Mouse (Mus musculus): ENCODE measurements around the gene Slc37a1. TPM values are rescaled to one million over a fixed set of nuclear protein-coding genes. Genes with fewer than 3 reads are reported as not detected.

Gene Slc37a1
- polyA plus RNA-seq, 1 experiment from 2014 or later = 3.3 TPM

DNA sequence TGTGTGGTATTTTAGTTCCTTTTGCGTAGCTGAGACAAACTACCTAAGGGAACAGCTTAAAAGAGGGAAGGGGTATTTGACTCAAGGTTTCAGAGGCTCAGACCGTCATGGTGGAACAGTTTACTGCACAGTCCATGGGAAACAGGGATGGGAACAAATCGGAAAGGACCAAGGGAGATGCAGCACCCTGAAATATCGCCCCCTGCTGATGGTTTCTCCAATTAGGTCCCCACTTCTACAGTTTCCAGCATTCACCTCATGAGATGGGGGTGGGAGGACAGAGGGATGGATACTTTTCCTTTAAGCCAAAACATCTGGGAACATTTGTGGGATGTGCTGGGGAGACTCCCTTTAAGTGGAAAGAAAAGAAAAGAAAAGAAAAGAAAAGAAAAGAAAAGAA is 26.8 kb upstream of the Slc37a1 start:
- H3K4me2 ChIP-seq = no peak overlapping the region
- 72% methylated on average over 4 of the region's 4 CpGs for WGBS

GRCm38 (mm10) chr17:31260430-31260829 is 26.2 kb upstream of the Slc37a1 start:
- Histone ChIP-seq H3K4me3 (no peak overlapping the region), H3K9me3 (no peaks in the 10 kb centered on the region), H3K27ac (no peak overlapping the region), H3K27me3 (no peaks in the 10 kb centered on the region), H3K9ac (no peak overlapping the region), H3K36me3 (no peaks in the 10 kb centered on the region), H3K4me2 (no peak overlapping the region), H3K4me1 (0 out of 2 replicates have a peak, but pooled peaks cover 2% of the 10 kb centered on the region)
- no peak for ATAC-seq (ENCODE audit: insufficient number of reproducible peaks, low FRiP score, low TSS enrichment, low read depth)
- WGBS = 71% methylated on average over 7 of the region's 7 CpGs

More for the DNA sequence above, 26.8 kb upstream of the Slc37a1 start:
- H3K9me3 ChIP-seq = no peaks in the 10 kb centered on the region
- 0 out of 2 replicates have a peak, but pooled peaks cover 1% of the 10 kb centered on the region for H3K4me1 ChIP-seq
- no peak overlapping the region for H3K4me3 ChIP-seq
- H3K27me3 ChIP-seq = no peaks in the 10 kb centered on the region
- no peak overlapping the region for H3K9ac ChIP-seq
- ATAC-seq (ENCODE audit: insufficient number of reproducible peaks, low FRiP score, low TSS enrichment, low read depth) = no peak
- no peak overlapping the region for H3K27ac ChIP-seq
- no peaks in the 10 kb centered on the region for H3K36me3 ChIP-seq

DNA sequence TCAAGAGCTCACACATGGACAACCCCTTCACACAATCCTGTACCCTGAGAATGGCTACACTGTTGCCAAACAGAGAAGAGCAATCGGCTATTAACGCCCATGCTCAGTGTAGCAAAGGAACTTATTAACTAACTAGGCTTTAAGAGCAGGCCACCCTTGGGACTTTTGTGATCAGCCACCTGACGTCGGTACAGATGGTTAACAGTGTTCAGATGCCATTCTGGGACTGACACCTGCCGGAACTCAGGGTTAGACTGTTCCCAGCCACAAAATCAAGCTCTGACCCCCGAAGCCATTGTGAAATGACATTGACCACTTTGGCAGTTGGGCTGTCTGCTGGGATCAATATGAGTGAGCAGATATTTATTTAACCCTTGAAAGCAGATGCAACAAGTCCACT is 25.2 kb upstream of the Slc37a1 start:
- H3K27ac ChIP-seq = no peak overlapping the region
- no peaks in the 10 kb centered on the region for H3K36me3 ChIP-seq
- H3K9ac ChIP-seq = no peak overlapping the region
- H3K4me2 ChIP-seq = no peak overlapping the region
- no peak overlapping the region for H3K4me3 ChIP-seq
- no peaks in the 10 kb centered on the region for H3K27me3 ChIP-seq
- 0 out of 2 replicates have a peak, but pooled peaks cover 2% of the 10 kb centered on the region for H3K4me1 ChIP-seq
- no peak for ATAC-seq (ENCODE audit: insufficient number of reproducible peaks, low FRiP score, low TSS enrichment, low read depth)
- no peaks in the 10 kb centered on the region for H3K9me3 ChIP-seq
- 74% methylated on average over 6 of the region's 6 CpGs for WGBS

DNA sequence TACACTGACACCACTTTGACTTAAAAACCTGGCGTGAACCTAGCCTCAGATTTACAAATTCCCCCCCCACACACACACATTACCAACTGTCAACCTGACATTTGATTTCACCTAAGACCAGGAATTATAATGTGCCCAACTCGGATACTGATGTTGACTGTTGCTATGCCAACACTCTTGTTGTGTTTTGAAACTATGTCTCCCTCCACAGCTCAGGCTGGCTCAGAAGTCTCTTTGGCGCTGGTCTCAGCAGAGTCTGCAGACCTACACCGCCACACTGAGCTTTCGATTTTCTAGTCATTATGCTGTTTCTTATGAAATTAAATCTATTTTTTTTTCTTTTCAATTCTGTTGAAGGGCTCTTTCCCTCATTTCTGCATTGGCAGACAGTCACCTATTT is 23.9 kb upstream of the Slc37a1 start:
- no peak for ATAC-seq (ENCODE audit: insufficient number of reproducible peaks, low FRiP score, low TSS enrichment, low read depth)
- 69% methylated on average over 5 of the region's 5 CpGs for WGBS
- Histone ChIP-seq H3K27me3 (no peaks in the 10 kb centered on the region), H3K4me3 (no peak overlapping the region), H3K4me2 (no peak overlapping the region), H3K9ac (no peak overlapping the region), H3K4me1 (0 out of 2 replicates have a peak, but pooled peaks cover 2% of the 10 kb centered on the region), H3K27ac (no peak overlapping the region), H3K36me3 (no peaks in the 10 kb centered on the region), H3K9me3 (no peaks in the 10 kb centered on the region)

DNA sequence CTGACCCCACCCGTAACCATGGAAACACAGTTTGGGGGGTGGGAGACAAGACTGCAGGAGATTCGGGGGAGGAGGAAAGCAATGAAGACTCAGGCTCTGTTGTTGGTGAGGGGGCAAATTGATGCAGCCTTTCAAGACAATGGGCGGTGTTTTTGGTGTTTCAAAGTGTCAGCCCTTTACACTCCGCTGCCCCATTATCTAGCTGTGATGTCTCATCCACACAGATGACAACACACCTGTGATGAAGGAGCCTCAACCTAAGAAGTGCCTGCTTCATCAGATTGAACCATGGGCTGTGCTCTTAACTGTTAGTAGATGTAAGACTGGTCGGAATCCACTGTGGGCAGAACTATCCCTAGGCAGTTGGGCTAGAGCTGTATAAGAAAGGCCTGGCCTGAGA is 22.8 kb upstream of the Slc37a1 start:
- no peak overlapping the region for H3K27ac ChIP-seq
- H3K4me2 ChIP-seq = no peak overlapping the region
- H3K36me3 ChIP-seq = no peaks in the 10 kb centered on the region
- 93% methylated on average over 5 of the region's 5 CpGs for WGBS
- H3K27me3 ChIP-seq = no peaks in the 10 kb centered on the region
- H3K4me3 ChIP-seq = no peak overlapping the region
- 0 out of 2 replicates have a peak, but pooled peaks cover 2% of the 10 kb centered on the region for H3K4me1 ChIP-seq
- no peak overlapping the region for H3K9ac ChIP-seq
- no peaks in the 10 kb centered on the region for H3K9me3 ChIP-seq
- ATAC-seq (ENCODE audit: insufficient number of reproducible peaks, low FRiP score, low TSS enrichment, low read depth) = no peak

GRCm38 (mm10) chr17:31264372-31264771 is 22.2 kb upstream of the Slc37a1 start:
- no peak for ATAC-seq (ENCODE audit: insufficient number of reproducible peaks, low FRiP score, low TSS enrichment, low read depth)
- Histone ChIP-seq H3K9me3 (no peaks in the 10 kb centered on the region), H3K27me3 (no peaks in the 10 kb centered on the region), H3K9ac (no peak overlapping the region), H3K4me3 (no peak overlapping the region), H3K36me3 (no peaks in the 10 kb centered on the region), H3K27ac (no peak overlapping the region), H3K4me2 (no peak overlapping the region), H3K4me1 (0 out of 2 replicates have a peak, but pooled peaks cover 2% of the 10 kb centered on the region)
- 51% methylated on average over 6 of the region's 6 CpGs for WGBS

- Histone ChIP-seq H3K4me1 (0 out of 2 replicates have a peak, but pooled peaks cover 2% of the 10 kb centered on the region), H3K9ac (no peak overlapping the region), H3K4me3 (no peak overlapping the region), H3K27me3 (no peaks in the 10 kb centered on the region), H3K9me3 (no peaks in the 10 kb centered on the region), H3K36me3 (no peaks in the 10 kb centered on the region), H3K4me2 (no peak overlapping the region), H3K27ac (no peak overlapping the region)
- no peak for ATAC-seq (ENCODE audit: insufficient number of reproducible peaks, low FRiP score, low TSS enrichment, low read depth)
- 13% methylated on average over 3 of the region's 3 CpGs for WGBS
These were observed 21.4 kb upstream of the Slc37a1 start for GRCm38 (mm10) chr17:31265171-31265572.

DNA sequence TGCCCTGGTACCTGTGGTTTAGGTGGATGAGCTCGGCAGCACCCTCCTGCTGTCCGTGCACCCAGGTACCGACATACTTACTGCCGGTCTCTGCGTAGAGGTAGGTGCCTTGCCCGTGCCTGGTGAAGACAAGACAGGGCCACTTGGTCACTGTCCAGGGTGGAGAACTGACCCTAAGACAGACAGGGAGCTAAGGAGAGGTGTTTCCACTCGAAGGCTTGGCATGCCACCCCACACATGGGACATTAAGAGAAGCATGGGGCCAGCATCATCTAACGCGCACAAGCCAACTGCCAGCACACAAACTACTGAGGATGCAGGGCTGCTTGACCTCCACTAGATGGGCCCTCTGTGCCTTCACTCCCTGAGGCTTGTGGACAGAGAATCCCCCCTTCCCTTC is 20.8 kb upstream of the Slc37a1 start:
- Histone ChIP-seq H3K4me3 (no peak overlapping the region), H3K36me3 (no peaks in the 10 kb centered on the region), H3K4me1 (0 out of 2 replicates have a peak, but pooled peaks cover 2% of the 10 kb centered on the region), H3K9ac (no peak overlapping the region), H3K27ac (no peak overlapping the region), H3K9me3 (no peaks in the 10 kb centered on the region), H3K27me3 (no peaks in the 10 kb centered on the region), H3K4me2 (no peak overlapping the region)
- WGBS = 86% methylated on average over 9 of the region's 9 CpGs
- no peak for ATAC-seq (ENCODE audit: insufficient number of reproducible peaks, low FRiP score, low TSS enrichment, low read depth)

GRCm38 (mm10) chr17:31266321-31266950 is 20.2 kb upstream of the Slc37a1 start:
- Histone ChIP-seq H3K9ac (no peak overlapping the region), H3K27ac (no peak overlapping the region), H3K36me3 (no peaks in the 10 kb centered on the region), H3K4me3 (no peak overlapping the region), H3K27me3 (no peaks in the 10 kb centered on the region), H3K4me2 (no peak overlapping the region), H3K4me1 (0 out of 2 replicates have a peak, but pooled peaks cover 2% of the 10 kb centered on the region), H3K9me3 (no peaks in the 10 kb centered on the region)
- ATAC-seq (ENCODE audit: insufficient number of reproducible peaks, low FRiP score, low TSS enrichment, low read depth) = no peak
- 71% methylated on average over 7 of the region's 7 CpGs for WGBS

GRCm38 (mm10) chr17:31267138-31267537 is 19.5 kb upstream of the Slc37a1 start:
- 0 out of 2 replicates have a peak, but pooled peaks cover 2% of the 10 kb centered on the region for H3K4me1 ChIP-seq
- H3K9ac ChIP-seq = no peak overlapping the region
- H3K9me3 ChIP-seq = no peaks in the 10 kb centered on the region
- no peak overlapping the region for H3K4me3 ChIP-seq
- no peak for ATAC-seq (ENCODE audit: insufficient number of reproducible peaks, low FRiP score, low TSS enrichment, low read depth)
- H3K27ac ChIP-seq = no peak overlapping the region
- no peak overlapping the region for H3K4me2 ChIP-seq
- H3K27me3 ChIP-seq = no peaks in the 10 kb centered on the region
- no peaks in the 10 kb centered on the region for H3K36me3 ChIP-seq
- 64% methylated on average over 4 of the region's 4 CpGs for WGBS

GRCm38 (mm10) chr17:31267603-31268002 is 19.0 kb upstream of the Slc37a1 start:
- H3K4me1 ChIP-seq = 0 out of 2 replicates have a peak, but pooled peaks cover 2% of the 10 kb centered on the region
- no peaks in the 10 kb centered on the region for H3K9me3 ChIP-seq
- no peak overlapping the region for H3K9ac ChIP-seq
- no peaks in the 10 kb centered on the region for H3K36me3 ChIP-seq
- no peaks in the 10 kb centered on the region for H3K27me3 ChIP-seq
- no peak overlapping the region for H3K4me3 ChIP-seq
- H3K4me2 ChIP-seq = no peak overlapping the region
- WGBS = 77% methylated on average over 6 of the region's 6 CpGs
- no peak overlapping the region for H3K27ac ChIP-seq
- ATAC-seq (ENCODE audit: insufficient number of reproducible peaks, low FRiP score, low TSS enrichment, low read depth) = no peak

DNA sequence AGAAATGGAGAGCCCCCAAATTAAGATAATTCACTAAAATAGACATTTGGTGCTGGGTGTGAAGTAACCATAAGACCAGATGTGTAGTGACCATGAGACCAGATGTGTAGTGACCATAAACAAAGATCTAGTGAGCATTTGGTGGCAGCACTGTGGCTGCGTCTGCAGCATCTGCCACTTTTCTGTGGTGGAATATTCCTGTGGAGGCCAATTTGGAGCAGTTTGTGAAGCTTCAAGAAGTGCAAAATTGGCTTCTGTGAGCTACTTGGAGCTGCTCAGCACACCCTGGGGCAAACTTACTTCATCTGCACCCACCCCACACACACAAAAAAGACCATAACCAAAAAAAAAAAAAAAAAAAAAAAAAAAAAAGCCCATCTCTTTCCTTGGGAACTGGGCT is 18.6 kb upstream of the Slc37a1 start:
- no peak overlapping the region for H3K9ac ChIP-seq
- H3K27ac ChIP-seq = no peak overlapping the region
- no peaks in the 10 kb centered on the region for H3K36me3 ChIP-seq
- H3K27me3 ChIP-seq = no peaks in the 10 kb centered on the region
- ATAC-seq (ENCODE audit: insufficient number of reproducible peaks, low FRiP score, low TSS enrichment, low read depth) = no peak
- no peaks in the 10 kb centered on the region for H3K9me3 ChIP-seq
- no peak overlapping the region for H3K4me3 ChIP-seq
- no peak overlapping the region for H3K4me2 ChIP-seq
- WGBS = 71% methylated on average over 1 of the region's 1 CpGs
- 0 out of 2 replicates have a peak, but pooled peaks cover 2% of the 10 kb centered on the region for H3K4me1 ChIP-seq

All from limb, embryonic 15.5 days (tissue).